Mouse (Mus musculus): ENCODE results near the gene U90926.

- TF ChIP-seq CTCF (IDR thresholded peaks at IDR 0.05; ENCODE audit: borderline replicate concordance, control insufficient read depth, extremely low read depth, insufficient read depth, low read length, poor library complexity) (no peak), POLR2A (IDR thresholded peaks at IDR 0.05; ENCODE audit: control insufficient read depth, extremely low read depth, insufficient read depth, low read length, poor library complexity) (no peak)
Observed at GRCm38 (mm10) chr5:92220287-92220902, 5.2 kb upstream of the U90926 start.

Data from thymus, adult 2 months (tissue).